Mouse (Mus musculus) cerebellum, adult 9-10 months (tissue): ENCODE measurements at regions not wholly inside any gene's neighbourhood (a gene's known extent, or its start where the extent isn't known, plus 50 kb on each side); places are given as distances from the start of the nearest gene placed in this dataset.

Experiments used
- DNase-seq: peaks from one replicate; pipeline ENCODE4 v3.0.0; 2022

DNA sequence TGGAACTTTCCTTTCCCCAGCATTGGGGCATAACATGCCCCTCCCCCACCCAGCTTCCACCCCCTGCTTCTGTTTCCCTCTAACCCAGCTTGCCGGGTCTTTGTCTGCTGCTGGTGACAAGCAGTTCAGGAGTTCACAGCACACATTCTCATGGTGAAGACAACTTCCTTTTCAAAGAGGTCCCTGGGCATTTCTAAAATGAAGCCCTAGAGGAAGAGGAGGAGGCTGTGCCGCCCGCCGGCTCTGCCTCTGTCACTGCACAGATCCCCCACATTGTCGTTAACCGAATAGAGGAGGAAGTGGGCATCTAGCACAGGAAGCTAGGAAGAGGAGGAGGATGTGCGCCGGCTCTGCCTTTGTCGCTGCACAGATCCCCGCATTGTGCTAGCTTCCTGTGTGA is 201.4 kb downstream of the Enc1 start:
- DNase-seq: no peak

DNA sequence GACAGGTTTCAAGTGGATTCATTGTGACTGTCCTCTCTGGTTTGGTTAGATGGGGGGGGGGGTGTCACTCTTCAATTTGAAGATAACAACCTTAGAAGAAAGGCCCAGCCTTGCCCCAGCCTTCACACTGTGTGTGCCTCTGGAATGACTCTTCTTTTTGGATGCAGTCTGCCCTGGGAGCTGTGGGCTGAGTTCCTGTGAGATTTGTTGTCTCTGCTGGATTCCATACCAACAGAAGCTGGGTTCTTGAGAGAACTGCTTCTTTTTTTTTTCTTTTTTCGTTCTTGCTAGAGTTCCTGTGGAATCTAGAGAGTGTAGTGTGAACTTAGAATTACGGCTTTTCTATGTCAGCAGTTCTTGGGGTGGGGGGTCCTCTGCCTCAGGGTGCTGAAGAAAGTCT is 200.9 kb downstream of the Enc1 start:
- no peak for DNase-seq

DNA sequence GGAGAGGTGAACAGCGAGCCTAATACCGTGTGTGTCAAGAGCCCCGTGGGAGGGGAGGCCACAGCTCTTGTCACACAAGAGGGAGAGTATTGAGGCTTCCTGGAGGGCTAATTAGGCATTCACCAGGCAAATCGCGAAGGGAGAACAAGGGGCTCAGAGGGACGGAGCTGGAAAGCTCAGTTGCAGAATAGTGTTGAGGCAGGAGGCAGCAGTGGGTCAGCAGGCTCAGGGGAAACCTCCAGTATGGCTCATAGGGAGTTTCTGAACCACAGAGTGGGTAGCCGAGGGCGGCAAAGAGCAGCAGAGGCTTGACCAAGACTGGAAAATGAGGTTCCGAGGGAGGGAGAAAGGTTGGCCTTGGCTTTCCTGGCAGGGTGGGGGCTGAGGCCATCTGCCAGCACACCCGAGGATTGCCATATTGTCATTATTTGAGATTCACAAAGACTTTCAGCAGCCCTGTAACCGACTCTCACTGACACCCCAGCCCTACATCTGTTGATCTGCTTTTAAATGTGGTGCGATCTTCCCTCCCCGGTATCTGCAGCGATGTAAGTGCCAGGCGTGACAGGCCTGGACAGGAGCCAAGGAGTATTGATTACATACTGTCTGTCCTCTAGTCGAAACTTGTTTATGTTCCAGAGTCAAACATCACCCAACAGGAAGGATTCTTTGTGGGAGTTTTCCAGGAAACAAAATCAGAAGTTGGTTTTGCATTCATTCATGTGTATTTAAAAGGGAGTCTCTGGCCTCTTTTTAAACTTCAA is 198.5 kb downstream of the Enc1 start:
- peak; percentile 6 for DNase-seq

DNA sequence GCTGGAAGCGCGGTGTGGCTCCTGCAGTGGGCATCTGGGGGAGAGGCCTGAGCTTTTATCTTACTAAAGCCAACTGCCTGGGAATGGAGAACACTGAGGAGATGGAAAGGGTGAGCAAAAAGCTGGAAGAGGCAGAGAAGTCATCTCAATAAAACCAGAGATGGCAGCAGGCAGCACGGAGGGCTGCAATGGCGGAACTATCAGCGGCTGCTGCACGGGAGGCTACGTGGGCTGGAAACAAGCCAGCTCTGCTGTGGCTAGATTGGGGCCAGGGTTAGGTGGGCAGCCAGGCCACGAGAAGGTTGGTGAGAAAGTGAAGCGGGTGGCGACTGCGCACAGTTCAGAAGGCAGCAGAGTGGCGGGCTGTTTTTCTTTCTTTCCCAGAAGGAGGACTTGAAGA is 197.8 kb downstream of the Enc1 start:
- no peak for DNase-seq

DNA sequence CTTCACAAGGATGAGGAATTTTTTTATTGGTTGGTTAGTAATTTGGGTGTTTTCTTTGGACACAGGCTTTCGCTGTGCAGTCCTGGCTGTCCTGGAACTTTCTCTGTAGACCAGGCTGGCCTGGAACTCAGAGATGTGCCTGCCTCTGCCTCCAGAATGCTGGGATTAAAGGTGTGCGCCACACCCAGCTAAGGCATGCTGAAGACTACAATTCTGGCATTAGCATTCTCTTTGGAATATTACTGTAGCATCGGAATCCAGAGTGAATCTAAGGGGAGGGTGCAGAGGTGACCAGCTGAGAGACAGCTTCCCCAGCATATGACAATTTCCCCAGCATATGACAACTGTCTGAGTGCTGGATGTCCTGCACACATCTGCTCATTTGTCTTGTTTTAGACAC is 197.4 kb downstream of the Enc1 start:
- no peak for DNase-seq

DNA sequence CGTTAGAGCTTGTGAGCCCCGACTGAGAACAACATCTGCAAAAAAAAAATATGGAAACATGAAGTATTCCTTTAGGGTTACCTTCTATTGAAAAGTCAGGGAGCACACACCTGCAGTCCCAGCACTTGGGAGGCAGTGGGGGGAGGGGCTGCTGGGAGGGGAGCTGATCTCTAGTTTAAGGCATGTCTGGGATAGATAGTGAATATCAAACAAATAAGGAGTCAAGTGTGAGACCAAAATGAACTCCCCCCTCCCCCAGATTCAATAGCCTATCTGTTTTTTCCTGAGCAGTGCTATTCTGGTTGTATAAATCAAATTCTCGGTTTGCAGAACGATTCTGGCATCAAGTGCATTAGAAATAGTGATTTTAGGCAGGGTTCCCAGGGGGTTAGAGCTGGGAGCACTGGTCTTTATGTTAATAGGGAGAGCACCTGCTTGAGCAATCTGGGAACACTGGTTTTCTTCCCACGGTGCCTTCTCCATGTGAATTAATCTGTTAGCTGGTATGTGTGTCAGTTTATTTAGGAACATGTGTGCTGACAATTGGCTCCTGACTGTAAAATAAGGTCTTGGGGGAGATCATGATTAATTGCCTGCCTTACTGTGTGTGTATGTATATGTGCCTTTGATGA is 195.9 kb downstream of the Enc1 start:
- no peak for DNase-seq

DNA sequence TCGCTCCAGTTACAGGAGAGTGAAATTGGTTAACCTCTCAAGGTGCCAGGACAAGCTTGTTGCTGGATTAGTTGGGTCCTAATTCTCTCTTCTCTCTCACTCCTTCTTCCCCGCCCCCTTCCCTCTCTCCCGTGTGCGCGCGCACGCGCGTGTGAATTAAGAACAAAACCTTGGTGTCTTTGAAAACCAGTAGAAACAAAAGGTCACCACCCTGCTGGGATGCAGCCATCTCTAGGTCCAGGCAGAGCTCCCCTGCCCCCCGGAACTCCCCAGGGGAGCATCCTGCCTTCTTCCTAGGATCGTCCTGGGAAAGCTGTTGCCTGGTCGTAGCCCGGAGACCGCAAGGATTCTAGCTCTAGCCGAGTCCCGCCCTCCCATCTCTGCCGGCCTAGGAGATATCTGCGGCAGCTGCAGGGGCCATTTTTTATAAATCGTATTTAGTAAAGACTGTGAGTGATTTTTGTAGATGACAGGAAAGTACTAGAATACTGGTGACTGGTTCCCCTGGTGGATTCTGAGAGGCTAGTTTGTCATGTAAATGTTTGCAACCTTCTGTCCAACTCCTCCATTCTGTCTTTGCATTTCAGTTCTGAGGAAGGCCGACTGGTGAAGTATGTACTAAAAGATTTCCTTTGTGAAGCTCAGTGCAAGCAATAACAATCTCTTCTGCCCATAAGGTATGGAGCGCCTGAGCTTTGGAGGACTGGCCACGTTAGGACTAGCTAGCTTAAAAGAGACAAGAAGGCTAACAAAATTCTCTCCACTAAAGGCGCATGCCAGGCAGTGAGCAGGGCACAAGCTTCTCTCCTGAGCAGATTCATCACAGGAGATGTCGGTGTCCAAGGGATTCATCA is 195.2 kb downstream of the Enc1 start:
- no peak for DNase-seq

DNA sequence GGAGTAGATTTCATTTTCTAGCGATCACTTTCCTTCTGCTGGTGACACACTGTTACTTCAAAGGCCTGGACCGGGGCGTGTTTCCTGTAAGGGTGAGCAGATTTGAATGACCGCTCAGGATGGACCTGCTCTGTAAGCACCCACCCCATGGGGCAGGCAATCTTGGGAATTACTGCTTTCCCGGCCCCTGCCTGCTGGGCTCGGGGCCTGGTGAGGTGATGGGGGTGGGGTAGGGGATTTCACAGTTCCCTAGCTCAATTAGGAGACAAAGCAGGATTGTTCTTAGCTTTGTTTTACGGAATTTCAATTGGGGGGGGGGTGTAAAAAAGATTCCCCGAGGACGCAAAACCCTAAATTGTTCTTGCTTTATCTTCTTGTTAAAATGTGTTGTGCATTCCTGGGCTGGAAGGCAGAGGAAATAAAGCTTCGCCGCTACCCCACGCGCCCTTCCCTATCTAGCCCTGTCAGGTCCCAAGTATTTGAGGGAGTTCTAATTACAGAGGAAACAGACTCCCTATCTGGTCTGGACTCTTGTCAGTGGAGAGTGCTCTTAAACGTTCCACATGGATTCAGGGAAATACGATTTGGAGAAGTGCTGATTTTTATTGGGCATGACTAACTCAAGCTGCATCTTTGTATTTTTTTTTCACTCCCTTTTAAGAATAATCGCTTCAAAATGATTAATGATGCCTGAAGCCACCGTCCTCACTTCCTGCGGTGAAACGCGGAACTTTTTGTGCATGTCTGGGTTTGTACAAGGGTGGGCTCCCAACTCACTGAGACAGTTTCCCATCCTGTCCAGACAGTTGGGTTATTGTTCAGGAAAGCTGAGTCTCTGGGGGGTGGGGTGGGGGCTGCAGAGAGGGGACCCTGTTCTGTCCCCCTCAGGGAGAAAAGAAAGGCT is 194.3 kb downstream of the Enc1 start:
- DNase-seq: no peak

DNA sequence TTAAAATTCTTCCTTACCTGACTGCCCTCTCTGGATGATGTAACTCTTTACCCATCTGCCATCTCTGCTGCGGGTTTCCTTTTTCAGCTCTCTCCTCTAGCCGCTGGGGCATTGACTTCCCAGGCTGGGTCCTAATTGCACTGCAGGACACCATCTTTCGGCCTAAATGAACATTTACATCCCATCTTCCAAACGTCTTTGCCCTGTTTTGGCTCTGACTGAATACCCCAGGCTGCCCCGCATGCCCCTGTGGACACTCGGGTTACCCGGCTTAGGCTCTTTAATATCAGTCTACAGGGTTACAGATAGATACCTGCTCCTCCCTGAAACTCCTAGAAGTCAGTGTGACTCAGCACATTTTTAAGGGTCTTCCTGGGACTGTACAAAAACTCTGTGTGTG is 193.3 kb downstream of the Enc1 start:
- no peak for DNase-seq

DNA sequence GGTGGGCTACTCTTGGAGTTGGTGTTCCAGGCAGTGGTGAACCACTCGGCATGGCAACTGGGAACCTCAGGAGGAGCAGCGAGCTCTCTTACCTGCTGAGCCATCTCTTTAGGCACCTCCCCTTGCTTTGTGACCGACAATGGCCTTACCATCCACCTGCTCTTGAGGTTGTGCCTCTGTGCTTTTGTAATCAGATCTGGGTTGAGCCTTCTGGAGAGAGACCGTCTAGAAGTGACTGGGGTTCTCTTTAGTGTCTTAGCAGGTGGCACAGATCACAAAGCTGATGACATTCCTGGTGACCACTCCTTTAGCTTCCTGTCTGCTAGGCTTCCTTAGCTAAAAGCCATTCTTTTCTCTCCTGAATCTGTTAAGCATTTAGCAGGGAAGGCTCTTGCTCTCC is 191.7 kb downstream of the Enc1 start:
- DNase-seq: no peak

DNA sequence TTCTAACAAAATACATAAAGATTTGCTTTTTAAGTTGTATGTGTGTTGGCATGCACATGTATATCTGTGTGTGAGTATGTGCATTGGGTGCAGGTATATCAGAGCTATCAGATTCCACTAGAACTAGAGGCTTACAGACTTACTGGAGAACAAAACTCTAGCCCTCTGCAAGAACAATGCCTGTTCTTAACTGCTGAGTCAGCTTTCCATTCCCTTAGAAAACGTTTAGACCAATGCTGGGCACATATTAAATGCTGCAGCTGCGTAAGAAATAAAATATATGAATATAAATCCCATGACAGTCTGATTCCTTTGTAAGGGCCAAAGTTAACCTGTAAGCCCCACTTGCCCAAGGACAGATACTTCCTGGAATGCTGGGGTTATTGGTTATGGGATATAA is 190.0 kb downstream of the Enc1 start:
- DNase-seq: no peak

DNA sequence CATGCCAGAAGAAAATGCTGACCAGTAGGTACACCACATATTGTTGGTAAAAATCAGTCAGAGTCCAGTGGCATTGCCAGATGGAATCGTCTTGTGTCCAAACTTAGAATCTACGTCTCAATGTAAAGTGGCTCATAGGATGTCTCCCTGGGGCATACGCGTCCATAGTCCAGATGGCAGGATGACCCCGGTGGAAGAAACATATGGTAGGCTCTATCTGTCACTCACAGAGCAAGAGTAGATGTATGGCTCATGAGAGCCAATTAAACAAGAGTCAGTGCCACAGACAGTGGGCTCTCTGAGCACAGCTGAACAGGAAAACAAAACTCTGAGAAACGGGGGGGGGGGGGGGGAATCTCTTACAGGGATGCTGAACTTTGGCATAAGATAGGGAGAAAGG is 187.3 kb downstream of the Enc1 start:
- no peak for DNase-seq

DNA sequence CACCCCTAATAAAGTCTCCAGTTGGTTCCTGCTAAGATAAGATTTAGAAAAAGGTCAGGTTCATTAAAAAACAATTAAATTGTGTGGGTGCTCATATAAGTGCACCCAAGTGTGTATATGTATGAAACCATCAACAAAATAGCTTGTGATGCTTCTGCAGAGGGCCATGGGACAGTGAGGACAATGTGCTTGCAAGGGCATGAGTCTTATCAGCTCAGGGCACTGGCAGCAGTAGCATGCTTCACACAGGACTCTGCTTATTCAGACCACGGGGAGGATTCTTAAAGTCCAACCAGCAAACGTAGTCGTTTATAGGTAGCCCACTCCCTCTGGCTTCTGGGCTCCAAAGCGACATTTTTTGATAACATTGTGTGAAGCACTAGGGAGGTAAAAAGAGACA is 186.6 kb downstream of the Enc1 start:
- DNase-seq: no peak

DNA sequence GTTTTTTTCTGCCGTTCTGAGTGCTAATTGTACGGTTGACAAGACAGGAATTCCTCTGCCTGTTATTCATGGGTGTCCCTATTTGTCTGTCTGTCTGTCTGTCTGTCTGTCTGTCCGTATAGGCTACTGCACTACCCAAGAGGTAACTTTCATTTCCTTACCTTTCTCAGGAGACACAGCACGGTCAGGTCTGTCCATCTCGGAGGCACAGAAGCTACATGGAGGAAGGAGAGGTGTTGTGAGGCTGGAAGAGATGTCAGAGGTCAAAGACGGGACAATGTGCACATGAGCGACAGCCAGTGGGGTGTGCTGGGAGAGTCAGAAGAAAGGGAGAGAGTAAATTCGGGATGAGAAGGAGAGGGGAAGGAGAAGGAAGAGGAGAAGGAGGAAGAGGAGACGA is 184.8 kb downstream of the Enc1 start:
- DNase-seq: no peak

DNA sequence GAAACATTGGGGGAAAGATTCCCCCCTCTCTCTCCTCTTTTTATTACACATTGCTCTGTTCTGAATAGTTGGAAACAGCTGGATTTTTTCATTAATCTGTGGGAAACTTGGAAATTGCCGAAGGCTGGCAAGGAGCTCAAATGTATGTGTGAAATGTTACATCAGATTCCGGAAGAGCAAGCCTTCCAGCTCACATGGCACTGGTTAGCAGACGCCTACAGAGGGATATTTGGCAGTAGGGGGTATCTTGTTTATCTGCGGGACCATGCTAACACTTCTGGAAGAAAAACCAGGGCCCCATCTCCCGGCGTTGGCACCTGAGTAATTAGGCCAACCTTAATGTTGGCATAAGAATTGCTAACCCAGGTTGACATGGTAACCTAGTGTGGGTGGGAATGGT is 183.0 kb downstream of the Enc1 start:
- DNase-seq: no peak

DNA sequence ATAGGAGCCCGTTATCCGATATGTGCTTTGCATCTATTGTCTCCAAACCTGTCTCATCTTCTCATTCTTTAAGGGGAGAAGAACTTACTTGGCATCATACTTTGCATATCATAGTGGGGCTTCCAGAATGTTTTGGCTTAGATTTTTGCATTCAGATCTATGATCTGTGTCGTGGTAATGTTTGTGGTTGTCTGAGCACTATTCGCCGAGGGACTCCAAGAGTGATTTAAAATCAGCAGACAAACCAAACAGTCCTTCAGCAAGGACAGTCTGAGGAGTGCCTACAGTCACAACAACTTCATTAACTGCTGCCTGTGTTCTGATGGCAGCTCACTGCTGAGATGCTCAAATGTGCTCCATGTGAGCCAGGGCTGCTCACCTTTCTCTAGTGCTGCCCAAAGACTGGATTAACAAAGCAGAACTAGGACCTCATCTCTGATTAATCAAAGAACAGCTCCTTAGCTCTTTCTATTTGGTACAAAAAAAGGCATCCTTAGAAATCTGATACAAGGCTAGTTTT is 182.5 kb downstream of the Enc1 start:
- no peak for DNase-seq

DNA sequence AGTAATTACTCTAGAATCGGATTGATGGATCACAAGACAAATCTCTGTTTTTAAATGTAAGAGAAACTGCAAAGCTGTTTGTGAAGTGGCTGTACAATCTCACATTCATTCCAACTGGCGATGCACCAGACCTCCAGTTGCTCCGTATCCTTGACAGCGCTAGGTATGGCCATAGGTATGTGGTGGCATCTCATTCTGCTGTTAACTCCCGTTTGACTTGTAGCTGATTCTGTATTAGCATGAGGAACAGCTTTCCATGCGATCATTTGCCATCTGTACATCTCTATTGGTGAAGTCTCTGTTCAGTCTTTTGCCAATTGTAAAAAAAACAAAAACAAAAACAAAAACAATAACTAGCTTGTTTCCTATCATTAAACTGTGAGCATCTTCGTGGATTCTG is 182.0 kb downstream of the Enc1 start:
- DNase-seq: no peak

DNA sequence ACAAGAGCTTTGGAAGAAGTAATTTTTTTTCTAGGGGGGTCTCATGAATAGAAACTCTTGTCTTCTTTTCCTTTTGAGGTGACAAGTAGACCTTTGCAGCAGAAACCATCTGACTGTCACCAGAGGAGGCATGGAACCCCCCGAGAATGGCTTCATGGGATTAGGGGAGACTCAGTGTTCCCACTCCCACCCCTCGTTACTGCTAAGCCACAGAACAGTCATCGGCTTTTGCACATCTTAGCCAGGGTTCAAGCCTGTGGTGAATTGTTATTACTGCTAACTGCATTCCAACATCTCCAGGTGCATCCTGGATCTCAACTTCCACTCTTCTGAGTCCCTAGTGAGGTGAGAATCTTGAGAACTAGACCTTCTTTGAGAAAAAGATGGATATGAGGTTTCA is 180.9 kb downstream of the Enc1 start:
- DNase-seq: no peak

DNA sequence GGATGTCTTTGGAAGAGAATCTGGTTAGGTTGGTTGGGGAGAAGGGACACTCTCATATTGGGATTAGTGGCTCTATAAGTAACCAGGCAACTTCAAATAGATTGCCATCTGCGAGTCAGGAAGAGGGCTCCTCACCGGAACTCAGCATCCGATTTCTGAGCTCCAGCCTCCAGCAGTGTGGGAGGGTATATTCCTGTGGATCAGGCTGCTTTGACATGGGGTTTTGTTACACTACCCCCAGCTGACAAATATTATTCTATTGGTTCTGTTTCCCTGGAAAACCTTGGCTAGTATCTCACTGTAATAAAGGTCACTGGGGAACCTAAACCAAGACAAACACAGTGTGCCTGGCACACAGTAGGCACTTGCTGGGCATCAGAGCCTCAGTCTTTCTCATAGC is 179.9 kb downstream of the Enc1 start:
- no peak for DNase-seq

DNA sequence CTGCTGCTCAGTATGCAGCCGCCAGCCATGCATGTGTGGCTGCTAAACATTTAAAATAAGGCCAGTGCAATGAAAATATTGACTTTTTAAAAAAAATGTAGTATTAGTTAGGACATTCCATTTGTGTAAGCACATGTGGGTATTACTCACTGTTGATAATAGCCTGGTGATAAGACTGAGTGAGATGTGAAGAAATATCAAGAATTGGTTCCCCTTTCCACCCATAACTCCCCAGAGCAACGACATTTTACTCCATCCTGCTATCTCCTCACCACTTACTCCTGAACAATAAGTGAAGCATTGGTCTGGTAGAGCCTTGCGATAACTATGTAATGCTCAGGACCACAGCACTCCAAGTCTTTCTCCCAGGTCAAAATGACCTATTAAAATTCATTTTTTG is 178.2 kb downstream of the Enc1 start:
- DNase-seq: no peak

DNA sequence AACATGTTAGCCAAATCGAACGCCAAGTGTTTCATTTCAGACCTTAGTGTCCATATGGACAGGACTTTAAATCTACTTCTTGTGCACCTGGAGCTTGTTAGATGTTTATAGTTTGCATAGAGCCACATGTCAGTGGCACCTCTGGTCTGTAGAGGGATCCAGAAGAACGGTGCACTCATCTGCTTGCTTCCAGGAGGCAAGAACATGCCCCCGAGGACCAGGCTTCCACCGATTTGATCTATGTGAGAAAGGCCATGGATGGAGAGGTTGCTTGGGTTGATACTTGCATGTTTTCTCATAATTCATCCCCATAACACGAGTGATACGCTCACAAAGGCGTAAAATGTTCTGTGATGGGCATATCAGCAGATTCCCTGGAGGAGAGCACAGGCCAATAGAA is 177.8 kb downstream of the Enc1 start:
- DNase-seq: no peak

DNA sequence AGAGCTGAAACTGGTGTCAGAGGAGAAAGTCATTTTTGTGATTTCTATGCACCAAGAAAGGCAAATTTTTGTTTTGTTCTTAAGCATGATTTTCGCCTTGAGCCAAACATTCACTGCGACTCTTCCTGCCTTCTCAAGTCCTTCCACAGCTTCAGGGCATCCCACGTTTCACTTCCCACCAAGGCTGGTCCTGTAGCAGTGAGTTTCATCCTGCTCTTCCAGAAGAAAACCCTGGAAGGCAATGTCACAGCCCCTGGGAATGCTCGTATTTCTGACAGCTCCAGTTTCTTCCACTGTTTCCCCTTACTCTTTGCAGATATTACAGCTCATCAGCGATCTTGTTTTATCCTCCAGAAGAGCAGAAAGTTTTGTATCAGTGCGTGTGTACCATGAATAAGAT is 177.2 kb downstream of the Enc1 start:
- DNase-seq: no peak
